Mouse (Mus musculus): ENCODE measurements around the gene Fem1a. TPM values are rescaled to one million over a fixed set of nuclear protein-coding genes. Genes with fewer than 3 reads are reported as not detected.
"Not testable (repeated sequence)": the region's sequence is repeated elsewhere in the genome, so short reads cannot be mapped to it uniquely, and the experiment has no call there.

The Fem1a gene
- polyA plus RNA-seq, 1 experiment, result 29.4 TPM

- WGBS, result 10% methylated on average over 6 of the region's 6 CpGs
- DNase-seq, result peak; percentile 72
- H3K4me3 ChIP-seq (replicated peaks; ENCODE audit: extremely low read depth, low read depth, low read length), result no peak overlapping the region
- TF ChIP-seq CTCF (IDR thresholded peaks at IDR 0.05; ENCODE audit: insufficient read depth, low read length) (peak; percentile 72), POLR2A (IDR thresholded peaks at IDR 0.05; ENCODE audit: borderline replicate concordance, extremely low read depth, low read depth, low read length) (no peak)
- H3K4me1 ChIP-seq (ENCODE audit: control insufficient read depth, insufficient read depth, low read length), result no peaks in the 10 kb centered on the region; the same call in 1 of the 2 replicates
Measured at GRCm38 (mm10) chr17:56251136-56251829, 5.3 kb upstream of the Fem1a start.

GRCm38 (mm10) chr17:56254695-56255094 lies 1.9 kb upstream of the Fem1a start:
- H3K4me1 ChIP-seq (ENCODE audit: control insufficient read depth, insufficient read depth, low read length), result peaks cover 9% of the 10 kb centered on the region
- no peak for DNase-seq
- no peak overlapping the region for H3K4me3 ChIP-seq (replicated peaks; ENCODE audit: extremely low read depth, low read depth, low read length)
- TF ChIP-seq CTCF (IDR thresholded peaks at IDR 0.05; ENCODE audit: insufficient read depth, low read length), result no peak
- TF ChIP-seq POLR2A (IDR thresholded peaks at IDR 0.05; ENCODE audit: borderline replicate concordance, extremely low read depth, low read depth, low read length), result no peak
- WGBS, result 88% methylated on average over 4 of the region's 4 CpGs

DNA sequence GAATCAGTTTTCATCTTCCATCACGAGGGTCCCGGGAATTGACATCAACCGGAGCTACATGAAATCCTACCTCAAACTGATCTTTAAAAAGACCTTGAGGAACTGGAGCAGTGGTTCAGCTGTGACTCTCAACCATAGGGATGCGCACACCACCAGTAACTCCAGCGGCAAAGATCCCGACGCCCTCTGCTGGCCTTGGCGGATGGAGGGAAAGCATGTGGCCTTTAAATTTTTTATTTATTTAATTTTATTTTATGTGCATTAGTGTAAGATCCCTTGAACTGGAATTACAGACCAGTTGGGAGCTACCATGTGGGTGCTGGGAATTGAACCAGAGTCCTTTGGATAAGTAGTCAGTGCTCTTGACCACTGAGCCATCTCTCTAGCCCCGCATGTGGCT lies 1.2 kb upstream of the Fem1a start:
- no peak for TF ChIP-seq CTCF (IDR thresholded peaks at IDR 0.05; ENCODE audit: insufficient read depth, low read length)
- DNase-seq, result no peak
- Histone ChIP-seq H3K4me3 (replicated peaks; ENCODE audit: extremely low read depth, low read depth, low read length) (no peak overlapping the region), H3K4me1 (ENCODE audit: control insufficient read depth, insufficient read depth, low read length) (peaks cover 15% of the 10 kb centered on the region)
- 15% methylated on average over 9 of the region's 9 CpGs for WGBS

DNA sequence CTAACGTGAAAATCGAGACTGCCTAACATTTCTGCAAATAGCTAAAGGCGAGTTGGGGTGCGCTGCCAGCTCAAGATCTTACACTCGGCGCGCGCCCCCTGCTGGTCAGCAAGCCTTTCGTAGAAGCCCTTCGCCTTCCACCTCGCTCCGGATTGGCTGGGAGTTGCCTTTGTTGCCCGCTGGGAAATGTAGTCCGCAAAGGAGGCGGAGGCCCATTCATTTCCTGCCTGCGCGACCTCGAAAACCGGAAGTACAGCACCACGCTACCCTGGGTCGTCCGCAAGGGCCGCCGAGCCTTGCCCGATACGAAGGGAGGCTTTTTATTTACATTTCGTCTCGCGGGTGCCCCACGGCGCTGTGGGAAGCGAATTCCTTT lies 759 bp upstream of the Fem1a start:
- Histone ChIP-seq H3K4me1 (ENCODE audit: control insufficient read depth, insufficient read depth, low read length) (peaks cover 15% of the 10 kb centered on the region), H3K4me3 (replicated peaks; ENCODE audit: extremely low read depth, low read depth, low read length) (peak overlapping the region; percentile 83)
- under 1% methylated on average over 32 of the region's 32 CpGs for WGBS
- TF ChIP-seq CTCF (IDR thresholded peaks at IDR 0.05; ENCODE audit: insufficient read depth, low read length) (peak; percentile 72), POLR2A (IDR thresholded peaks at IDR 0.05; ENCODE audit: borderline replicate concordance, extremely low read depth, low read depth, low read length) (peak; percentile 42; the same call in 1 of the 2 replicates)
- peak; percentile 97 for DNase-seq

GRCm38 (mm10) chr17:56257181-56257894 lies 728 bp downstream of the Fem1a start:
- no peak for TF ChIP-seq POLR2A (IDR thresholded peaks at IDR 0.05; ENCODE audit: borderline replicate concordance, extremely low read depth, low read depth, low read length)
- no peak for TF ChIP-seq CTCF (IDR thresholded peaks at IDR 0.05; ENCODE audit: insufficient read depth, low read length)
- Histone ChIP-seq H3K4me3 (replicated peaks; ENCODE audit: extremely low read depth, low read depth, low read length) (peak overlapping the region; percentile 67), H3K4me1 (ENCODE audit: control insufficient read depth, insufficient read depth, low read length) (peaks cover 15% of the 10 kb centered on the region)
- 6% methylated on average over 56 of the region's 58 CpGs for WGBS
- no peak for DNase-seq

GRCm38 (mm10) chr17:56258269-56258668 lies 1.7 kb downstream of the Fem1a start:
- WGBS, result 92% methylated on average over 19 of the region's 19 CpGs
- not testable (repeated sequence) for H3K4me3 ChIP-seq (replicated peaks; ENCODE audit: extremely low read depth, low read depth, low read length); DNase-seq
- peaks cover 18% of the 10 kb centered on the region for H3K4me1 ChIP-seq (ENCODE audit: control insufficient read depth, insufficient read depth, low read length)

DNA sequence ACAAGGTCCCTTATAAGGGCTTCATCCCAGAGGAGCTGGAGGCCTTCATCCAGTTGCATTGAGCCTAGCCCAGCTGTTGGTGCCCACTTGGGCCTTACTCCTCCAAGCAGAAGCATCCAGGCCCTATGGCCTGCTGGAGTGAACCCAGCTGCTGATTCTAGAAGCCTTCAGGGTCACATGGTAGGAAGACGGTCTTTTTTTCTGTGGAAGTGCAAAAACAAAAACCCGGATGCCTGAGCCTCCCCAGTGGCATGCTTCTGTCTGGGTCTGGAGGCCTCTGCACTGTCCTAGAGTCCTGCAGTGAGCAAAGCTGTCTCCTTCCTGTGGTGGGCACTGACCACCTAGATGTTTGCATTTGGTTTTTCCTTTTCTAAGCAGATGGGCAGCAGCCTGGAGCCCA lies 2.2 kb downstream of the Fem1a start:
- H3K4me3 ChIP-seq (replicated peaks; ENCODE audit: extremely low read depth, low read depth, low read length); DNase-seq: not testable (repeated sequence)
- WGBS, result 48% methylated on average over 2 of the region's 2 CpGs
- H3K4me1 ChIP-seq (ENCODE audit: control insufficient read depth, insufficient read depth, low read length), result peaks cover 18% of the 10 kb centered on the region

GRCm38 (mm10) chr17:56259301-56260037 lies 2.9 kb downstream of the Fem1a start:
- H3K4me3 ChIP-seq (replicated peaks; ENCODE audit: extremely low read depth, low read depth, low read length), result no peak overlapping the region
- no peak for DNase-seq
- TF ChIP-seq POLR2A (IDR thresholded peaks at IDR 0.05; ENCODE audit: borderline replicate concordance, extremely low read depth, low read depth, low read length) (no peak), CTCF (IDR thresholded peaks at IDR 0.05; ENCODE audit: insufficient read depth, low read length) (no peak)
- H3K4me1 ChIP-seq (ENCODE audit: control insufficient read depth, insufficient read depth, low read length), result peaks cover 18% of the 10 kb centered on the region
- WGBS, result 86% methylated on average over 10 of the region's 10 CpGs

DNA sequence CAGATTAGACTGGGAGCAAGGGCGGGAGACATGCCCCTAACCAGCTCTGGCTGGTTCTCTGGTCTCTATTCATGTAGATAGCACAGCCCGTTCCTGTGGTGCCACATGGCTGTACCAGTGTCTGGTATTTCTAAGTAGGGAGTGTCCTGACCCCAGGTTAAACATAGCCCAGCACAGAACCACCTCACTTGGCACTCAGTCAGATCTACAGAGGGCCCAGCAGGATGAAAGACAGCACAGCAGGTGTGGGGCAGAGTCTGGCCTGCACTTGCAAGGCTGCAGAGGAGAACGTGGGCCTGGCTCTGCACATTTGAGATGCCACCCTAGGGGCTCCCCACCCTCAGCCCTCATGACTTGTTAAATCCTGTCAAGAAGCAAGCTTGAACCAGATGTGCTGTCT lies 4.6 kb downstream of the Fem1a start:
- Histone ChIP-seq H3K4me3 (replicated peaks; ENCODE audit: extremely low read depth, low read depth, low read length) (no peak overlapping the region), H3K4me1 (ENCODE audit: control insufficient read depth, insufficient read depth, low read length) (peaks cover 18% of the 10 kb centered on the region)
- TF ChIP-seq CTCF (IDR thresholded peaks at IDR 0.05; ENCODE audit: insufficient read depth, low read length) (no peak), POLR2A (IDR thresholded peaks at IDR 0.05; ENCODE audit: borderline replicate concordance, extremely low read depth, low read depth, low read length) (no peak)
- WGBS, result 57% methylated on average over 3 of the region's 3 CpGs
- DNase-seq, result no peak

DNA sequence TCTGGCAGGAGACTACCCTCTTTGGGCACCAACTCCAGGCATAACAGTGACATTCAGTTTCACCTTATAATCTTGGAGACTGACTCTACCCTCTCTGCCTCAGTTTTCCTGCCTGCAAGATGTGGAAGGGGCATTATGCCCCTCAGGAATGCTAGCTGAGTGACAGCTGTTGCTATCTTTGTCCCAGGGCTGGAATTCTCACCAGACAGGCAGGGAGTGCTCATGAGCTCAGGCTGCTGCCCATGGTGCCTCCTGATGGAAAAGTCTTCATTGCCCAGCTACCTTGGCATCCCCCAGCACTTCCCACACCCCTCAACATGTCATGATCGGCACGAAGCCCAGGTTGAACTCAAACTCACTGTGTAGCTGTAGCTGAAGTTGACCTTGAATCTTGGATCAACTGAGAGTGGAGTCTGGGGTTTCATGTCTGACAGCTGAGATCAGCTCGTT lies 6.1 kb downstream of the Fem1a start:
- peaks cover 18% of the 10 kb centered on the region for H3K4me1 ChIP-seq (ENCODE audit: control insufficient read depth, insufficient read depth, low read length)
- no peak for DNase-seq
- TF ChIP-seq POLR2A (IDR thresholded peaks at IDR 0.05; ENCODE audit: borderline replicate concordance, extremely low read depth, low read depth, low read length), result no peak
- WGBS, result 77% methylated on average over 3 of the region's 3 CpGs
- H3K4me3 ChIP-seq (replicated peaks; ENCODE audit: extremely low read depth, low read depth, low read length), result no peak overlapping the region
